Mouse (Mus musculus): ENCODE measurements around the gene Gpc1. TPM values are rescaled to one million over a fixed set of nuclear protein-coding genes. Genes with fewer than 3 reads are reported as not detected.

Gene Gpc1
- total RNA-seq, 2 experiments from 2014 or later, result 276 to 282 TPM

GRCm38 (mm10) chr1:92833987-92834706 lies 2.7 kb downstream of the Gpc1 start:
- DNase-seq, result peak; percentile 87

- peak; percentile 60 for DNase-seq
Observed at GRCm38 (mm10) chr1:92837931-92838833, 6.7 kb downstream of the Gpc1 start.

- no peak for DNase-seq
Observed at GRCm38 (mm10) chr1:92839211-92839610, 7.8 kb downstream of the Gpc1 start.

- DNase-seq, result no peak
Observed at GRCm38 (mm10) chr1:92840231-92840890, 8.9 kb downstream of the Gpc1 start.

- no peak for DNase-seq
Observed at GRCm38 (mm10) chr1:92841427-92841826, 10.0 kb downstream of the Gpc1 start.

DNA sequence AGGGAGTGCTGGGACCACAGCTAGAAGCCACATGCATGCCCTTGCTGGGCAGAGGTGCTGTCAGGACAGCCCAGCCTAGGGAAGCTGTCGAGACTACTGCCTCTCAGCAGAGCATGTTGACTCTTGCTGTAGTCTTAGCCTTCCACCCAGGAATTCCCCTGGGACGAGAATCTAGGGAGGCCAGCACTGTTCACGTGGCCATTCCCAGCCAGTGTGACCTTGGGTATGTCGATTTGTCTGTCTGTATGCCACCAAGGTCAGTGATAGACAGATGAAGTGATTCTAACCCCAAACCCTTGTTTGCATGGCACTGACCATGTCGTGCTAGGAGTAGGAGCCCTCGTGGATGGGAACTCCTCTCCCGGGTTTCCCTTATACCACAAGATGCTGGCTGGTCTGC lies 14.4 kb downstream of the Gpc1 start:
- DNase-seq, result no peak

- DNase-seq, result no peak
Observed at GRCm38 (mm10) chr1:92847873-92848839, 16.7 kb downstream of the Gpc1 start.

GRCm38 (mm10) chr1:92849491-92849890 lies 18.0 kb downstream of the Gpc1 start:
- DNase-seq, result no peak

GRCm38 (mm10) chr1:92849938-92850574 lies 18.6 kb downstream of the Gpc1 start:
- DNase-seq, result no peak

DNA sequence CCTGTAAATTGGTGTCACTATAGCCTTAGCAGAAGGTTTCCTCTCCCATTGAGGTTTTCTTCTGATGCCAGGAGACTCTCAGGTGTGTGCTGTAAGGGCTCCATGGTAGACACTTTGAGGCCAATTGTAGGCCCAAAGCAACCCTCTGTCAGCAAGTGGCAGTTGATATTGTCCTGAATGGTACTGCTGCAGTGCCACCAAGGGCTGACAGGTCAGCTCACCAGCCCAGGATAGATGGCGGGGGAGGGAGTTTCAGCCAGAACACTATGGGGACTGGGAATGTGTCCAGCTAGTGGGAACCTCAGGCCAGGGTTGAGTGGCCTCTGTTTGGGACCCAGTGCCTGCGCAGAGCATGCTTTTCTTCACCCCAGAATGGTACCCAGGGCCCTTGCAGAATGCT lies 21.0 kb downstream of the Gpc1 start:
- no peak for DNase-seq

DNA sequence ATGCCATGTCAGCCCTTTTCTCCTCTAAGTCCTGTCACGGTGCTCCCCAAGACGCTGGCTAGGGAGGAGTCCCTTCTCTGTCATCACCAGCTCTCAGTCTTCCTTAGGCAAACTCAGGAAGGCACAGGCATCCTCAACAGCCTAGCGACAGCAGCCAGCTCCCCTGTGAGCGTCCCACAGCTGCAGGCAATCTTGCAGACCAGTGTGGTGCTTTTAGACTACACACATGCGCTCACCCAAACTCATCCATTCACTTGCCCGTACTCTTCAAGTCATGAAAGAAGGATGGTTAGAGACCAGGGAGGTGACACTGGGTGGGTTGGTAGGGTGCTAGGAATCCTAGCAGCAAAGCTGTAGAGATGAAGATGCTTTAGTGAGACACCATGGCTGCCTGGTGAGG lies 30.1 kb downstream of the Gpc1 start:
- DNase-seq, result no peak

DNA sequence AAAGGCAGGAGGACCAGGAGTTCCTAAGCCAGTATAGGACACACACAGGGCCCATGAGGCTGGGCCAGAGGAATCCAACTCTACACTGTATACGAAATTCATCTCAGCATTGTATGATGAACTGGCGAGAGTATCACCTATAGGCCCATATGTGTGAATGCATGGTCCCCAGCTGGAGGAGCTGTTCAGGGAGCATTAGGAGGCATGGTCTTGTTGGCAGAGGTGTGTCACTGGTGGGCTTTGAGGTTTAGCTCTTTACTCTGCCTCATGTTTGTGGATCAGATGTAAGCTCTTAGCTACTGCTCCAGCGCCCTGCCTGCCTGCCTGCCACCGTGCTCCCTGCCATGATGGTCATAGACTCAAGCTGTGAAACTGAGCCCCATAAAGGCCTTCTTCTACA lies 31.8 kb downstream of the Gpc1 start:
- DNase-seq, result no peak

DNA sequence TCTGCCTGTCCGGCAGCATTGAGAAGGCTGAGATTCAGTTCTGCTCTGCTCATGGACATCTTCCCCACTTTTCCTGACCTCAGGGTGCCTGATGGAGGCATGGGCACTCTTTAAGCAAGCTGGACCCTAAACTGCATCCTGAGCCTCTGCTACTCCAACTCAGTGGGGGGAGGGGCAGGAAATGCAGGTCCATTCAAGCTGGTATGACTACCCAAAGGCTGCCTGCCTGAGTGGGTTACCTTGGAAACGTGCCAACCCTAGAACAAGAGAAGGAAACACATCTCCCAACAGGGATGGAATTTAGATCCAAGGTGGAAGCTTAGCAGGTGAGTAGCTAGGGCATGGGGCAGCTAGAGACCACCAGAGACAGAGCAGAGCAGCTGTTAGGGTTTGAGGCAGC lies 34.7 kb downstream of the Gpc1 start:
- DNase-seq, result no peak

DNA sequence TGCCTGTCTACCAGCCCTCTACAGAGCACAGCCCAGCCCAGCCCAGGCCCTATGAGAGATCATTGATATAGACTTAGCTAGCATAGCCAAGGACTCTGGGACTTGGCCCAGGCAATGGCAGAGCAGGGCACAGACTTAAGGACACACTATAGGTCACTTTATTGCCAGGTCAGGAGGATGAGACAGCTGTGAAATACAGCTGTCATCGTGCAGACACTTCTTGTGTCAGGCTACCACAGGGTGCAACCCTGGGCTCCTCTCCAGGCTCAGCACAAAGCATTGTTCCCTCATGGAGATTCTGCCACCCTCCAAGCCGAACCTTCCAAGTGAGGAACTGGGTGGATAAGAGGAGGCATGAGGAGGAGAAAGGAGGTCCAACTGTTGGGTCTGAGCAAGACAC lies 38.5 kb downstream of the Gpc1 start:
- DNase-seq, result no peak

GRCm38 (mm10) chr1:92872666-92873065 lies 41.2 kb downstream of the Gpc1 start:
- no peak for DNase-seq

- DNase-seq, result no peak
Observed at GRCm38 (mm10) chr1:92874011-92874410, 42.6 kb downstream of the Gpc1 start.

GRCm38 (mm10) chr1:92875360-92876111 lies 44.1 kb downstream of the Gpc1 start:
- no peak for DNase-seq

- DNase-seq, result no peak
Observed at GRCm38 (mm10) chr1:92877431-92877978, 46.1 kb downstream of the Gpc1 start.

- DNase-seq, result no peak
Observed at GRCm38 (mm10) chr1:92878066-92878741, 46.8 kb downstream of the Gpc1 start.

DNA sequence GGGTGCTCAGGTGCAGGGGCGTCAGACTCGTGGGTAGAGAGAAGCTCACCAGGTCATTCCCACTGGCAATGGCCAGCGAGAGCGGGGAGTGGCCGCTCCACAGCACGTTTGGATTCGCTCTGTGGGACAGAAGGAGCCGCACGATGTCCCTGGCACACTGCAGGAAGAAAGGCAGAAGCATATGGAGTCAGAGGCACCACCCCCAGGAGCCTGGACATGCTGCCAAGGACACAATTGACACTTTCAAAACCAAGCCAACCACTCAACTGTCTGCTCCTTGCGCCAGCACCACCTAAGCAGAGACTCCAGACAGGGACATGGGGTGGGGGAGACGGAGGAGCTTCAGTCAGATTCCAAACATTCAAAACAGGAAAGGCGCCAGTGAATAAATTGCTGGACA lies 47.8 kb downstream of the Gpc1 start:
- no peak for DNase-seq
